Mouse (Mus musculus) lung, adult 18-20 months (tissue): Measurements from ENCODE around the gene Olfr1252.

Experiments
- DNase-seq, 2 experiments: peaks; one replicate each; pipeline ENCODE4 v3.0.0; 2022; ENCODE audit warnings: mixed read lengths in 2 of 2

The Olfr1252 gene

DNA sequence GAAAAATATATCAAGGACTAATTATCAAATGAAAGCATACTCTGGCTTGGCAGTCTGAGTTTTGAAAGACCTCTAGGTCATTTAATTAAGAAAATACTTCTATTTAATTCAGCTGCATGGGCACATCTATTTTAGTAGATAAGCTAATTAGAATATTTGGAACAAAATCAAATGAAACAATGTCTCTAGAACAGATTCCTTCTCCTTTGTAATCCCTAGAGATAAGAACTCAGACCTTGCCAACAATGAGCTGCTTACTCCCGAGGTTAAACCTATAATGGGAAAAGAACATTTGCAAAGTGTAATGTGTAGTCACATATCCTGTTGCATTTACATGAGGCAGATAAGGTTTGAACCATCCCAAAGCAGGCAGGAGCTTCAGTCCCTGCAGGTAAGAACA, at the start of gene Olfr1252:
Olfr1252 (minus strand) TSS at position 101 of the 400 bp plus-strand sequence.
- DNase-seq, result no peak

DNA sequence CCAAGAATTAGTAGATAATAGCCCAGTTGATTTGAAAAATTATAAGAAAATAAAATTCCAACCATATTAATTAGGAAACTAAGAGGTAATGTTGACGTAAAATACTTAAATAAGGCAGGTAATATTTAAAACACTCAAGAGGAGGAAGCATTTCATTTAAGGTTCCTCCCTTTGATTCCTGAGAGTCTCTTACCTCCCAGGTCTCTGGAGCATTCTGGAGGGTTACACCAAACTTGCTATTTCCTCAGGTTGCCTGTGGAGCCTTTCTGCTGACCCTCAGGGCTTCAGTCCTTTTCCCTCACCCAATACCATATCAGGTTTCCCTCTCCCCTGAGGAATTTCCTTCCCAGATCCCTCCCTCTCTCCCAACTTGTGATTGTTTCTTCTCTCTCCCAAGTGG, 32.2 kb upstream of the Olfr1252 start, which contains the start of gene Olfr1253:
Olfr1253 (minus strand) TSS at position 101 of the 400 bp plus-strand sequence.
- DNase-seq, result no peak

DNA sequence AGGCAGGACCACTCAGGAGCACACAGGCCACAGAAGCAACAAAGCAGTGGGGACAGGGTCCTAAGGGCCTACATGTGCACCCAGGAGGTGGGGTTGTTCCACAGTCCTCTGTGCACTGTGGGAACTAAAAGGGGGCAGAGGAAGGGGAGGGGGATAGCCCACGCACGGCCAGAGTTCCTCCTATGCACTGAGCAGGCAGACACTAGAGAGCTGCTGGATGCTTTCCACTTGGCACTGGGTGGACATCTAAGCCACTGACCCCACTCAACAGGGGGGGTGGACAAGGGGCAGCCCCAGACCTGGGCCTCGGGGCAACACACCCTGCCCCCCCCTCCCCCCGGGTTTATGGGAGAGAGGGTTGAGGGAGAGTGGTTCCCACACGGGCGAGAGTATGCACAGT, 32.8 kb downstream of the Olfr1252 start:
- no peak for DNase-seq

DNA sequence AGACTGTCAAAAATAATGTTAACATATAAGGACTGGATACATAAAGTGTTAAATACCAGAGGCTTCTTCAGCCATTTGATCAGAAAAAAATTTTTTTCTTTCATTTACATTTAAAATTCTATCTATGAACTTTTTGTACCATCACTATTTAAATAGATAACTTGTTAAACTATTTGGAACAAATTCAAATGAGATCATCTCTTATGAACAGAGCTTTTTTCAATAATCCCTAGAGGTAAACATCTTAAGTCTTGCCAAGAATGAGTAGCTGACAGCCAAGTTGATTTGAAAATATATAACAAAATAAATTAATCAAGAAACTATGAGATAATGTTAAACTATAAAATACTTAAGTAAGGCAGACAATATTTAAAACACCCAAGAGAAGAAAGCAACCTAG, 53.0 kb downstream of the Olfr1252 start, which contains the start of gene Olfr1251:
Olfr1251 (minus strand) TSS at position 101 of the 400 bp plus-strand sequence.
- no peak for DNase-seq
